Mouse (Mus musculus): Measurements from ENCODE around the gene Fra10ac1.

Fra10ac1 gene

DNA sequence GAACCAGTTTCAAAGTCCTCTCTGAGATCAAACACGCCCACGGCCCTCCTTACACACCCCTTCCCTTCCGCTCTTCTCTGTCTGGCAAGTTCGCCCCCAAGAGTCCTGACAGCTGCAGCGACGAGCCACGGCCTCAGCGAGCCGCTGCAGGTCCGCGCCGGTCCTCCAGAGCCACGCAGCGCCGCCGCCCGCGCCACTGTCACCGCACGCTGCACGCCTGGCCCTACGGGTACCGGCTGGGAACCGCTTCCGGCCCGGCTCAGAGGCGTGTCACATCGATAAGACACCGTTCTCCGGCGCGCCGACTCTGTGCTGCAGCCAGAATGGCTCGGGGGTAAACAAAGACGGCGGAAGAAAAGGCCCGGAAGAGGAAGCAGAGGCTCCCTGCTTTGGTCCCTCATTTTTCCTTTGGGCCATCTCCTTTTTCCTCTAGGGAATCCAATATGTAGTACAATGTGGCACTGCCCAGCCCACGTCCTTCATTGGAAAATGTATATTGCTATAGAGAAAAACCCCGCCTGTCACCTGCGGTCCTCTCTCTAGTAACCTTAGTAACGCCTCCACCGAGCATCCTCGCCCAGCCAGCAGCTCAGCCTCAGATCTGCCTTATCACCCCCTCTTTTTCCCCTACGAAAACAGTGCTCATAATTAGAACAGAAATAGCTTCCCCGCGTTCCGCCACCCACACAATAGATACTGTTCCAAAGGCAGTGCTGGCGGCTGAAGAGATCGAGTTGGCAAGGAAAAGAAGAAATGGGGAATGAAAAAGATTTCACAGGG, at the start of gene Fra10ac1:
Gene Fra10ac1, minus strand, starts transcription at position 252 of the 780 bp plus-strand sequence.
- peak; percentile 90 for DNase-seq

DNA sequence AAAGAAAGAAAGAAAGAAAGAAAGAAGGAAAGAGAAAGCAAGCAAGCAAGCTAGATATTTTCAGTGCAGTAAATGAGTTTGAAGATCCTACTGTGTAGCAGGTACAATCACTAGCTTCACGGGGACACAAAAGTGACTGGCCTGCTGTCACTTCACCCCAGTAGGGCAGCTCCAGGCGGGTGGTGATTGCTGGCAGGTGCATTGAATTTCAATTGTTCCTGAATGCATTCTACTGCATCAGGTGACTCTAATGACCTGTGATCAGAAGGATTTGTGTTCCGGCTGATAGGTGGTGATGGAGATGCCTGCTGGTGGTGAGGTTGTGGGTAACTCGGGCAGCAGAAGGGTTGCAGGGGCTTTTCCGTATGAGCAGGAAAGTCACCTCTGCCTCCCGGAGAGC, 47.1 kb upstream of the Fra10ac1 start:
- no peak for DNase-seq

GRCm38 (mm10) chr19:38267469-38267868, 43.5 kb upstream of the Fra10ac1 start:
- no peak for DNase-seq

GRCm38 (mm10) chr19:38265767-38266166, 41.8 kb upstream of the Fra10ac1 start:
- DNase-seq = no peak

DNA sequence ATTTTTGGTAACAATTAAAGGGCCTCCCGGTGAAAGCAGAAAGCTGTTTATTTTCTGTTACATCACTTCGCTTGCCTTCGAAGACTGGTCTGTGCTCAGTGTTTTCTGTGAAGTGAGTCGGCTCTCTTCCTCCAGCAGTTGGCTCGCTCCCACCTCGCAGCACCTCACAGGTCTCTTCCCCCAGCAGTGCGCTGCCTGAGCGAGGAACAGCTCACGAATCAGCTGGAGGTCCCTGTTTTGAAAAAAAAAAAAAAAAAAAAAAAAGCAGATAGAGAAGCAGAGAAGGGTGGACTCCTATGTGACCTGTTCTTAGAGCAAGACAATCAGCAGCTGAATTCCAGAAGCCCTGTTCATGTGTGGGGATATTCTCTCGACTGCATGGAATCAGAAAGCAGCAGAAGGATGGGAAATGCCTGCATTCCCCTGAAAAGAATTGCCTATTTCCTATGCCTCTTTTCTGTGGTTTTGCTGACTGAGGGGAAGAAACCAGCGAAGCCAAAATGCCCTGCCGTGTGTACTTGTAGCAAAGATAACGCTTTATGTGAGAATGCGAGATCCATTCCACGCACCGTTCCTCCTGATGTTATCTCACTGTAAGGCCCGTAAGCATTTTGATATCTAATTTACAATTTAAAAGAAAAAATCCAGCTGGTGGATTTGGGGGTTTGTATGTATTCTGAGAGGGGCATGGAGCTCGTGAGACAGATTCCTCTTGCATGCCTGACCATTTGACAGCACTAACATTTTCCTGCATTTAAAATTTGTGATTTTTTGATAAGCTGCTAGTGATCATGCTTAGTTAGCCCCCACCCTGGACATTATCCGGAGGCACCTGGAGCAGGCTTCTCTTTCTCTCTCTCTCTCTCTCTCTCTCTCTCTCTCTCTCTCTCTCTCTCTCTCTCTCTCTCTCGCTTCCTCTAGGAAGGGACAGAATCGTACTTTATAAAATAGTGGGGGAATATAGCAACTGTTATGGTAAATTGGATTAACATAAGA, 40.8 kb upstream of the Fra10ac1 start, which contains the start of gene Lgi1:
Gene Lgi1, plus strand, starts transcription at position 32 of the 996 bp plus-strand sequence.
- DNase-seq = no peak

- DNase-seq = peak; percentile 9
Observed at GRCm38 (mm10) chr19:38263829-38264504, 40.0 kb upstream of the Fra10ac1 start.

DNA sequence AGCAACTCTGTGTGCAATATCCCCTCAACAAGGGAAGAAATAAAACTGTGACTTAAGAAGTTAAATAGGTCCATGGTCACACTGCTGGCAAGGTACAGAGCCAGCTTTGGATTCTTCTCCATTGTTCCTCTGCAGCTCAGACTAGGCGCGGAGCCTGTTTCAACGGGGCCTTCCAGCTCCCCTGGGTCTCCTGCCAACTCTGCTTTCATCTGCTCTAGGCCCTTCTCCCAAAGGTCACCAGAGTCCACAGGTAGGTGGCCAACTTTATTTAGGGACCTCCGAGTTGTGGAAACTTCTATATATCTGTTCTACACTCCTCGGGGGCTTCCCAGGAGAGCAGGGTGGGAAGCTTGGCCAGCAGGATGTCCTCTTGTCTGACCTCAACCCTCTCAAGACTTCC, 37.4 kb upstream of the Fra10ac1 start:
- DNase-seq = no peak

GRCm38 (mm10) chr19:38260346-38260745, 36.4 kb upstream of the Fra10ac1 start:
- DNase-seq = no peak

DNA sequence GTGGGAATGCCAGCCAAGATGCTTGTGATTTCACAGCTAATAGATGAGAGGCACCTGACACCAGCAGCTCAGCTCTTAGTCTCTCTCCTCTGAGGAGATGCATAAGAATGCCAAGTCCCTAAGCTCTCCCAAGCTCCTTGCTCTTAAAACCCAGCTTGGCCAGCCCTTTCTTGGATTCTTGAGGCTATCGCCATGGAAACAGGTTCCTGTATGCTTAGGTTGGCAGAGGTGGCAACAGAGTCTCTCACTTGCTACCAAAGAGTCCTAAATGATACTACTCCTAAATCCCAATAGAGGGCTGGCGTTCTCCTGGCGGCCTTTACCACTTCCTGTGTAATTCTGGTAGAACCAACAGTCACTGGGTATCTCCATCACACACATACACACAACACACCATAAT, 35.5 kb upstream of the Fra10ac1 start:
- no peak for DNase-seq

- peak; percentile 3 for DNase-seq
Observed at GRCm38 (mm10) chr19:38258651-38259065, 34.7 kb upstream of the Fra10ac1 start.

GRCm38 (mm10) chr19:38253796-38254195, 29.8 kb upstream of the Fra10ac1 start:
- peak; percentile 59 for DNase-seq

DNA sequence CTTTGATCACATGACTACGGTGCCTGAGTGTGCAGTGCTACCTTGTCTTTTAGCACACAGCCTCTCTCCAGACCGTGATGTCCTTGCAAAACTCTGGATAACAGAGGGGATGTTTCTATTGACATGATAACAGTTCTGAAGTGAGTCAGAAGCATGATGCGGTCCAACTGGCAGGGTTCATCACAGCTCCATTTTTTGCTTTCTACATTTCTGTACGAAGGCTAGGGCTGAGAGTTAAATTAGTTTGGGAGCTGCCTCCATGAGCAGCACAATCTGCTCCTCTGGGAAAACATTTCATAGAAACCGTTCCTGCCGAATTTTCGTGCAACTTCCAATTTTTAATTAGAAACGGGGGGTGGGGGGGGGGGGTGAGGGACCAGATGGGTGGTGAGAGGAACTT, 25.7 kb upstream of the Fra10ac1 start:
- DNase-seq = no peak

DNA sequence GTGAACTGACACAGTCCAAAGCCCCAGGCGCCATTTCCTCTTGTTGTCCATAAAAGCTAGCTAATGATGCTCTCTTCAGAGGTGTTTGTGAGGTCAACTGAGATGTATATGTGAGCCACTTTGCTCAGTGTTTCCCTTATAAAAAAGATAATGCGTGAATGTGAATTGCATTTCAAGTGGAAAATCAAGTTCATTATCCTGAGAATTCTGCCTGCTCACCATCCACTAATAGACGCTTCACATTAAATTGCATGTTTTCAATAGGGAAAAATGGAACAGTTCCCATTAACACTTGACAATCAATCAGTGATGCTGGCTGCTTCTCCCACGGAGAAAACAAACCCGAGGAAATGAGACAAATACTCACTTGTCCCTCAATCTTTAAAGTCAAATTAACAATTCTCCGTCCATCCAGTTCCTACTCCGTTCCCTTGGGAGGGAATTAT, 22.2 kb upstream of the Fra10ac1 start:
- DNase-seq = no peak

- no peak for DNase-seq
Observed at GRCm38 (mm10) chr19:38245361-38246176, 21.6 kb upstream of the Fra10ac1 start.

DNA sequence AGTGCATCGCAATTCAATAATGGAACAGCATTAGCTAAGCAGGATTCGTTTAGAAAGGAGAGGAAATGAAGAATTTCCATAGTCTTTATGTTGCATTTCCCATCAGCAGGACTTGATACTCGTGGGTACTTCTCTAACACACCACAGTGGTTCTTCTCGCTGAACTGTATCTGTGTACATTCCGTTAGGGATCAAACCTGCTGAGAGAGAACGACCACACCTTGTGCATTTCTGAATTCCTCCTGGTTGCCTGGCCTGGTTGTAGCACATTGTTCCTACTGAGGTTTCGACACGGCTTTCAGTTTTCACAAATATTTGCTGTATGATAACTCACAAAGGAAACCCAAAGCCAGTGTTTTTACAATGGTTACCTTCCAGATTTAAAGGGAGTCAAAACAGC, 20.8 kb upstream of the Fra10ac1 start:
- DNase-seq = no peak

- no peak for DNase-seq
Observed at GRCm38 (mm10) chr19:38242314-38242852, 18.4 kb upstream of the Fra10ac1 start.

- no peak for DNase-seq
Observed at GRCm38 (mm10) chr19:38238213-38238951, 14.4 kb upstream of the Fra10ac1 start.

GRCm38 (mm10) chr19:38237834-38238212, 13.9 kb upstream of the Fra10ac1 start:
- DNase-seq = no peak

- DNase-seq = no peak
Observed at GRCm38 (mm10) chr19:38236526-38236925, 12.6 kb upstream of the Fra10ac1 start.

GRCm38 (mm10) chr19:38232516-38232915, 8.6 kb upstream of the Fra10ac1 start:
- DNase-seq = no peak

GRCm38 (mm10) chr19:38232087-38232486, 8.1 kb upstream of the Fra10ac1 start:
- peak; percentile 33 for DNase-seq

Data from kidney, adult 9 months (tissue).